Mouse (Mus musculus): ENCODE measurements around the gene Ttyh2. TPM values are rescaled to one million over a fixed set of nuclear protein-coding genes. Genes with fewer than 3 reads are reported as not detected.
A peak's percentile ranks its signal among the peaks of the same experiment; 100 is the strongest.

Ttyh2 gene
- polyA plus RNA-seq, 1 experiment: 34.4 TPM

GRCm38 (mm10) chr11:114636727-114637505 is 38.3 kb upstream of the Ttyh2 start:
- H3K27me3 ChIP-seq (replicated peaks; ENCODE audit: control insufficient read depth, insufficient read depth, low read length): no peaks in the 10 kb centered on the region
- H3K4me3 ChIP-seq (ENCODE audit: insufficient read depth, low read depth, low read length): no peak overlapping the region
- H3K36me3 ChIP-seq (ENCODE audit: control insufficient read depth, insufficient read depth, low read length): no peaks in the 10 kb centered on the region
- no peaks in the 10 kb centered on the region for H3K4me1 ChIP-seq (ENCODE audit: control insufficient read depth, insufficient read depth, low read length)
- no peak for TF ChIP-seq POLR2A (IDR thresholded peaks at IDR 0.05; ENCODE audit: low read depth, low read length)
- TF ChIP-seq CTCF (conservative IDR thresholded peaks at IDR 0.05; ENCODE audit: insufficient read depth, insufficient read length, low read depth, low read length): no peak
- no peak overlapping the region for H3K27ac ChIP-seq (ENCODE audit: insufficient read depth, low read depth, low read length)
- 52% methylated on average over 35 of the region's 35 CpGs for WGBS
- peak; percentile 20 for DNase-seq

DNA sequence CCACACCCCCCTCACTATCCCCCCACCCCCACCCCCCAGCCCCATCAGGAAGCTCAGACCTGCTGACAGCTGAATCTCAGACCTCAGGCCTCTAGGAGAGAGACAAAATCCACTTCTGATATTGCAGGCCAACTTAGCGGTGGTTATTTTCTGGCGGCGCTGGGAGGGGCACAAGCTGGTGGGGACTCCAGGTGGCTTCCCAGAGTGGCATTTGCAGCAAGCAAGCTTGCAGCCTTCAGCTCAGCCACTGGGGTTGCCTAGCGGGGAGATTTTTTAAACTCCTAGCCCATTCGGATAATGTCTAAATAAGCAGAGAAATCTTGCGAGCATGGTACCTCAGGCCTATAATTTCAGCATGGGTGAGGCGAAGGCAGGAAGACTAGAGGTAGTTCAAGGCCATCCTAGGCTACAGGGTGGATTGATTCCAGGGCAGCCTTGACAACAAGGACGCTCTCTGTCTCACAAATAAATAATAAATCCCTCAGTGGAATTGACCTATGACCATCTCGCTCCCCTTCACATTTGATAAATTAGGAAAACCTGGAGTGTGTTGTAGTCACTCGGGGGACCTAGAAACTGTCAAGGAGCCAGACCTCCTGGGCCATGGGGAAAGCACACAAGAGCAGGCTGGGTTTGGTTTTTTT is 36.5 kb upstream of the Ttyh2 start:
- 82% methylated on average over 10 of the region's 10 CpGs for WGBS
- Histone ChIP-seq H3K4me3 (ENCODE audit: insufficient read depth, low read depth, low read length) (no peak overlapping the region), H3K36me3 (ENCODE audit: control insufficient read depth, insufficient read depth, low read length) (no peaks in the 10 kb centered on the region), H3K27me3 (replicated peaks; ENCODE audit: control insufficient read depth, insufficient read depth, low read length) (no peaks in the 10 kb centered on the region), H3K27ac (ENCODE audit: insufficient read depth, low read depth, low read length) (no peak overlapping the region), H3K4me1 (ENCODE audit: control insufficient read depth, insufficient read depth, low read length) (no peaks in the 10 kb centered on the region)
- no peak for DNase-seq
- TF ChIP-seq CTCF (conservative IDR thresholded peaks at IDR 0.05; ENCODE audit: insufficient read depth, insufficient read length, low read depth, low read length): no peak
- no peak for TF ChIP-seq POLR2A (IDR thresholded peaks at IDR 0.05; ENCODE audit: low read depth, low read length)

- DNase-seq: no peak
Observed at GRCm38 (mm10) chr11:114639681-114640103, 35.5 kb upstream of the Ttyh2 start.

DNA sequence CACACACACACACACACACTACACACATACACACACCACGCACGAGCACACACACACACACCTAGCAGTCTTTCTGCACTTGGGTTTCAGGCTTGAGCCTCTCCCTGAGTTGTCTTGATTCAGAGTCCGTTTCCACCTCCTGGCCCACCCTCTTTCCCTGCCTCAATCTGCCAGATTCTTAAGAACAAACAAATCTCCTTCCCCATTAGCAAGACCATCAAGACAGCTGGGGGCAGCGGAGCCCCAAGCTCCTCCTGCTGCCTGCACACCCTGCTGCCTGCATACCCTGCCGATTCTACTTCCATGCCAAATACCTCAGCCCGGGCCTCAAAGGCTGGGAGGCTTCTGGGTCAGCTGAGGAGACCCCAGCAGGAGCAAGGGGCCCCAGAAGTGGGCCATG is 34.6 kb upstream of the Ttyh2 start:
- DNase-seq: no peak
- no peak overlapping the region for H3K27ac ChIP-seq (ENCODE audit: insufficient read depth, low read depth, low read length)
- 54% methylated on average over 6 of the region's 6 CpGs for WGBS
- H3K27me3 ChIP-seq (replicated peaks; ENCODE audit: control insufficient read depth, insufficient read depth, low read length): no peaks in the 10 kb centered on the region
- no peaks in the 10 kb centered on the region for H3K4me1 ChIP-seq (ENCODE audit: control insufficient read depth, insufficient read depth, low read length)
- TF ChIP-seq CTCF (conservative IDR thresholded peaks at IDR 0.05; ENCODE audit: insufficient read depth, insufficient read length, low read depth, low read length): no peak
- TF ChIP-seq POLR2A (IDR thresholded peaks at IDR 0.05; ENCODE audit: low read depth, low read length): no peak
- no peak overlapping the region for H3K4me3 ChIP-seq (ENCODE audit: insufficient read depth, low read depth, low read length)
- H3K36me3 ChIP-seq (ENCODE audit: control insufficient read depth, insufficient read depth, low read length): no peaks in the 10 kb centered on the region

More at GRCm38 (mm10) chr11:114639681-114640103, 35.5 kb upstream of the Ttyh2 start:
- no peak overlapping the region for H3K4me3 ChIP-seq (ENCODE audit: insufficient read depth, low read depth, low read length)
- TF ChIP-seq POLR2A (IDR thresholded peaks at IDR 0.05; ENCODE audit: low read depth, low read length): no peak
- TF ChIP-seq CTCF (conservative IDR thresholded peaks at IDR 0.05; ENCODE audit: insufficient read depth, insufficient read length, low read depth, low read length): no peak
- WGBS: 19% methylated on average over 19 of the region's 19 CpGs
- H3K27ac ChIP-seq (ENCODE audit: insufficient read depth, low read depth, low read length): no peak overlapping the region
- no peaks in the 10 kb centered on the region for H3K36me3 ChIP-seq (ENCODE audit: control insufficient read depth, insufficient read depth, low read length)
- no peaks in the 10 kb centered on the region for H3K27me3 ChIP-seq (replicated peaks; ENCODE audit: control insufficient read depth, insufficient read depth, low read length)
- H3K4me1 ChIP-seq (ENCODE audit: control insufficient read depth, insufficient read depth, low read length): no peaks in the 10 kb centered on the region

GRCm38 (mm10) chr11:114641136-114641535 is 34.1 kb upstream of the Ttyh2 start:
- no peak for TF ChIP-seq CTCF (conservative IDR thresholded peaks at IDR 0.05; ENCODE audit: insufficient read depth, insufficient read length, low read depth, low read length)
- TF ChIP-seq POLR2A (IDR thresholded peaks at IDR 0.05; ENCODE audit: low read depth, low read length): no peak
- Histone ChIP-seq H3K27me3 (replicated peaks; ENCODE audit: control insufficient read depth, insufficient read depth, low read length) (no peaks in the 10 kb centered on the region), H3K4me1 (ENCODE audit: control insufficient read depth, insufficient read depth, low read length) (no peaks in the 10 kb centered on the region), H3K27ac (ENCODE audit: insufficient read depth, low read depth, low read length) (no peak overlapping the region), H3K36me3 (ENCODE audit: control insufficient read depth, insufficient read depth, low read length) (no peaks in the 10 kb centered on the region), H3K4me3 (ENCODE audit: insufficient read depth, low read depth, low read length) (no peak overlapping the region)
- WGBS: 86% methylated on average over 8 of the region's 8 CpGs
- no peak for DNase-seq

- Histone ChIP-seq H3K4me3 (ENCODE audit: insufficient read depth, low read depth, low read length) (no peak overlapping the region), H3K27me3 (replicated peaks; ENCODE audit: control insufficient read depth, insufficient read depth, low read length) (no peaks in the 10 kb centered on the region), H3K27ac (ENCODE audit: insufficient read depth, low read depth, low read length) (no peak overlapping the region), H3K4me1 (ENCODE audit: control insufficient read depth, insufficient read depth, low read length) (no peaks in the 10 kb centered on the region), H3K36me3 (ENCODE audit: control insufficient read depth, insufficient read depth, low read length) (no peaks in the 10 kb centered on the region)
- no peak for DNase-seq
- TF ChIP-seq POLR2A (IDR thresholded peaks at IDR 0.05; ENCODE audit: low read depth, low read length) (no peak), CTCF (conservative IDR thresholded peaks at IDR 0.05; ENCODE audit: insufficient read depth, insufficient read length, low read depth, low read length) (no peak)
- 74% methylated on average over 12 of the region's 12 CpGs for WGBS
Observed at GRCm38 (mm10) chr11:114642184-114642583, 33.0 kb upstream of the Ttyh2 start.

DNA sequence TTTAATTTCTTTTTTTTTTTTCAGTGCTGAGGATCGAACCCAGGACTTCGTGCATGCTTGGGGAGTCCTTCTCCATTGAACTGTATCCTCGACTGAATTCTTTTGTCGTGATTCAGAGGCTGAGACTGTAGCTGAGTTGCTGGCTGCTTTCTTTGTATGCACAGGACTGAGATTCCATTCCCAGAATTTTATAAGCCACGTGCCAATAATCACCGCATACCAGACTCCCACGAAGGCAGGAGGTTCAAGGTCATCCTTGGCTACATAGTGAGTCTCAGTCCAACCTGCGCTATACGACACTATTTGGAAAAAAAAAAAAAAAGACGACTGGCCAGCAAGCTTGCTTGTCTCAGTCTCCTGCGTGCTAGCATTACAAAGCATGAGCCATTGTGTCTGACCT is 32.3 kb upstream of the Ttyh2 start:
- Histone ChIP-seq H3K27ac (ENCODE audit: insufficient read depth, low read depth, low read length) (no peak overlapping the region), H3K27me3 (replicated peaks; ENCODE audit: control insufficient read depth, insufficient read depth, low read length) (no peaks in the 10 kb centered on the region), H3K4me3 (ENCODE audit: insufficient read depth, low read depth, low read length) (no peak overlapping the region), H3K36me3 (ENCODE audit: control insufficient read depth, insufficient read depth, low read length) (no peaks in the 10 kb centered on the region), H3K4me1 (ENCODE audit: control insufficient read depth, insufficient read depth, low read length) (no peaks in the 10 kb centered on the region)
- no peak for DNase-seq
- TF ChIP-seq CTCF (conservative IDR thresholded peaks at IDR 0.05; ENCODE audit: insufficient read depth, insufficient read length, low read depth, low read length): no peak
- TF ChIP-seq POLR2A (IDR thresholded peaks at IDR 0.05; ENCODE audit: low read depth, low read length): no peak
- WGBS: 54% methylated on average over 11 of the region's 11 CpGs

All from kidney, adult 2 months (tissue).